ENCODE assay signal across 27 mouse cellular contexts in the genomic region with DNA sequence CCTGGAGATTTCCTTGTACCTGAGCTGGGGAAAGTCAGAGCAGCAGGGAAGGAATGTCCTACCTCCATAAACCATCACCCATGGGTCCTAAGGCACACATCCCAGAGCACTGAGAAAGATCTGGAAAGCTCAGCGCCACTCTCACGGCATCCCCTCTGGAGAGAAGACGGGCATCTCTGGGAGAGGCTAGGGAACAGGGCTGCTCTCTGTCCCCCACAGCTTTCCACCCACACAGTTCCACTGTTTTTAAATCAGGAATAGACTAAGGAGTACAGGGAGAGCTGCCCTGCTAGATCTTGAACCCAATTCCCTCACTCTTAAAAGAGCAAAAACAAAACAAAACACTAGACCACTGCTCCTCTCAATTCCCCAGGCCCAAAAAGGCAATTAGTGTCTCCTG. TPM values are rescaled to one million over a fixed set of nuclear protein-coding genes. Genes with fewer than 3 reads are reported as not detected.
A peak's percentile ranks its signal among the peaks of the same experiment; 100 is the strongest.
DNase-seq lines count a peak whose midpoint lies in the region; ATAC-seq lines count a peak whose summit lies in the region.
"Had no signal": no experiment of that assay in that cellular context is flagged by ENCODE, and none has a peak within 500 bp of the region (broad histone marks: within the 10 kb centered on the region; RNA-seq: fewer than 3 reads in every experiment).

No protein-coding gene starts in this region.

- DNase-seq in frontal cortex, postnatal 10 days (ENCODE audit: low spot score in 2 of 2) = no peak
- DNase-seq in heart, adult 11 months = no peak
- no peak for DNase-seq in lung, postnatal 14 days
- DNase-seq: adrenal gland, adult 8-10 months; B cell, adult 2 months; cerebellum, adult 9-10 months; gastrocnemius, postnatal 14 days; heart, adult 2 months; heart, postnatal 14 days; kidney, postnatal 4 days; liver; lung, postnatal 4 days; right cerebral cortex, adult 18-20 months; right cerebral cortex, postnatal 4 days; thymus, postnatal 14 days had no signal

- 75% methylated on average over 3 of the region's 3 CpGs for WGBS in midbrain, embryonic 13.5 days
- WGBS in midbrain, embryonic 16.5 days = 80% methylated on average over 3 of the region's 3 CpGs
- WGBS in hindbrain, embryonic 13.5 days = 80% methylated on average over 3 of the region's 3 CpGs

- no peak overlapping the region for H3K4me3 ChIP-seq in midbrain, embryonic 13.5 days (replicated peaks)
- H3K4me3 ChIP-seq in midbrain, embryonic 16.5 days (ENCODE audit: low read depth, low read length) = no peak overlapping the region
- no peak overlapping the region for H3K4me3 ChIP-seq in hindbrain, embryonic 13.5 days
- H3K4me3 ChIP-seq: embryonic facial prominence, embryonic 12.5 days; forebrain, embryonic 12.5 days; heart, adult 2 months; heart, embryonic 13.5 days; limb, embryonic 10.5 days; liver, embryonic 15.5 days; lung, embryonic 15.5 days had no signal

- ATAC-seq in frontal cortex, adult (ENCODE audit: low TSS enrichment) = peak; percentile 79
- ATAC-seq in midbrain, embryonic 13.5 days = no peak
- ATAC-seq in midbrain, embryonic 16.5 days = no peak
- no peak for ATAC-seq in hindbrain, embryonic 13.5 days (ENCODE audit: low FRiP score)
- ATAC-seq: intestine, postnatal 0 days had no signal

- H3K36me3 ChIP-seq in midbrain, embryonic 13.5 days = peaks cover 65% of the 10 kb centered on the region
- H3K36me3 ChIP-seq in midbrain, embryonic 16.5 days (ENCODE audit: control insufficient read depth, insufficient read depth, low read length) = peaks cover 24% of the 10 kb centered on the region
- peaks cover 62% of the 10 kb centered on the region for H3K36me3 ChIP-seq in hindbrain, embryonic 13.5 days
- H3K36me3 ChIP-seq: G1E; liver, embryonic 15.5 days; lung, embryonic 15.5 days had no signal

- H3K27me3 ChIP-seq in midbrain, embryonic 13.5 days = no peaks in the 10 kb centered on the region
- no peaks in the 10 kb centered on the region for H3K27me3 ChIP-seq in midbrain, embryonic 16.5 days (ENCODE audit: control insufficient read depth, insufficient read depth, low read depth, low read length)
- no peaks in the 10 kb centered on the region for H3K27me3 ChIP-seq in hindbrain, embryonic 13.5 days
- H3K27me3 ChIP-seq: embryonic facial prominence, embryonic 12.5 days; forebrain, embryonic 12.5 days; heart, embryonic 13.5 days; liver, embryonic 15.5 days; lung, embryonic 15.5 days had no signal

- peak overlapping the region; percentile 10 for H3K27ac ChIP-seq in midbrain, embryonic 13.5 days
- no peak overlapping the region for H3K27ac ChIP-seq in midbrain, embryonic 16.5 days (ENCODE audit: low read length)
- H3K27ac ChIP-seq in hindbrain, embryonic 13.5 days = peak overlapping the region; percentile 1
- H3K27ac ChIP-seq: embryonic facial prominence, embryonic 12.5 days; heart, adult 2 months; heart, embryonic 13.5 days; limb, embryonic 10.5 days; liver, embryonic 15.5 days; lung, embryonic 15.5 days had no signal

- H3K9ac ChIP-seq in midbrain, embryonic 13.5 days (replicated peaks) = no peak overlapping the region
- H3K9ac ChIP-seq in midbrain, embryonic 16.5 days (ENCODE audit: low read depth, low read length) = no peak overlapping the region
- no peak overlapping the region; the same call in 1 of the 2 replicates for H3K9ac ChIP-seq in hindbrain, embryonic 13.5 days
- H3K9ac ChIP-seq: embryonic facial prominence, embryonic 12.5 days; forebrain, embryonic 12.5 days; heart, embryonic 13.5 days; liver, embryonic 15.5 days; lung, embryonic 15.5 days had no signal

- H3K9me3 ChIP-seq in midbrain, embryonic 13.5 days = no peaks in the 10 kb centered on the region
- H3K9me3 ChIP-seq in midbrain, embryonic 16.5 days (replicated peaks; ENCODE audit: control insufficient read depth, low read length, poor library complexity, severe bottlenecking) = no peaks in the 10 kb centered on the region
- no peaks in the 10 kb centered on the region for H3K9me3 ChIP-seq in hindbrain, embryonic 13.5 days
- H3K9me3 ChIP-seq: embryonic facial prominence, embryonic 12.5 days; heart, embryonic 13.5 days; limb, embryonic 10.5 days; liver, embryonic 15.5 days; lung, embryonic 15.5 days had no signal

- H3K4me2 ChIP-seq in midbrain, embryonic 13.5 days (replicated peaks) = no peak overlapping the region
- H3K4me2 ChIP-seq in midbrain, embryonic 16.5 days (ENCODE audit: low read length) = no peak overlapping the region
- H3K4me2 ChIP-seq in hindbrain, embryonic 13.5 days = no peak overlapping the region
- H3K4me2 ChIP-seq: embryonic facial prominence, embryonic 12.5 days; forebrain, embryonic 12.5 days; heart, embryonic 13.5 days; liver, embryonic 15.5 days; lung, embryonic 15.5 days had no signal

- peaks cover 5% of the 10 kb centered on the region for H3K4me1 ChIP-seq in midbrain, embryonic 13.5 days (replicated peaks)
- no peaks in the 10 kb centered on the region for H3K4me1 ChIP-seq in midbrain, embryonic 16.5 days (ENCODE audit: control insufficient read depth, insufficient read depth, low read length)
- H3K4me1 ChIP-seq in hindbrain, embryonic 13.5 days (replicated peaks) = peaks cover 11% of the 10 kb centered on the region; the same call in 1 of the 2 replicates
- H3K4me1 ChIP-seq: embryonic facial prominence, embryonic 12.5 days; liver, embryonic 15.5 days; lung, embryonic 15.5 days had no signal

RNA-seq across cellular contexts. Expression of gene Atp9a, which starts 57.5 kb away (rescaled TPM):
- 61.1 and 63.6 TPM in 2 replicates for polyA plus RNA-seq in midbrain, embryonic 13.5 days (2015; fragmentation: Nextera tagmentation; extraction: Ambion mirVana)
- polyA plus RNA-seq in midbrain, embryonic 16.5 days (2015; fragmentation: Nextera tagmentation; extraction: Ambion mirVana) = 88.4 and 97.1 TPM in 2 replicates
- polyA plus RNA-seq in hindbrain, embryonic 13.5 days (2015; fragmentation: Nextera tagmentation; extraction: Ambion mirVana) = 60.4 and 65.2 TPM in 2 replicates
- polyA plus RNA-seq: G1E had no signal
